9 mouse cellular contexts compared by ENCODE assay signal in the genomic region with DNA sequence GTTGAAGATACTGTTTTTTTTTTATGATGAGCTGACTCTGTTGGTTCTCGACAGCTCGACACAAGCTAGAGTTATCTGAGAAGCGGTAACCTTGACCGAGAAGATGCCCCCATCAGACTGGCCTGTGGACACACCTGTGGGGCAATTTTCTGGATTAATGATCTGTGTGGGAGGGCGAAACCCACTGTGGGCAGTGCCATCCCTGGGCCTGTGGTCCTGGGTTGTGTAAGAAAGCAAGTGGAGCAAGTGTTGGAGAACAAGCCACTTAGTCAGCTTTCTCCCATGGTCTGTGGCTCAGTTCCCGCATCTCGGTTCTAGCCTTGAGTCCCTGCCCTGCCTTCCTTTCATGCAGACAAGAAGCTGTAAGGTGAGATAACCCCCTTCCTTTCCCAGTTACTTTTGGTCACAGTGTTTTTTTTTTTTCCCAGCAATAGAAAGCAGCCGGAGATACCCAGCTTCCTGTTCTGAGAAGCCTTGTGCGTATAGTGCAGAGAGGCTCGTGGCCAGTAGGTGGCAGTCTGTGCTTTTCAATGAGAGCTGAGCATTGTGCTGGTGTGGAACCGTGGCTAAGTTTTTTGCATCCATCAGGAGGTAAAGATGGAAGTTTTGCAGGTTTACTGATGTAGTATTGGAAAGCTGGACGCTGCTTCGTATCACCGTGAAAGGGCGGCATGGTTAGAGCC. TPM values are rescaled to one million over a fixed set of nuclear protein-coding genes. Genes with fewer than 3 reads are reported as not detected.
DNase-seq lines count a peak whose midpoint lies in the region; ATAC-seq and TF ChIP-seq lines count a peak whose summit lies in the region.
"Had no signal": no experiment of that assay in that cellular context is flagged by ENCODE, and none has a peak within 500 bp of the region (broad histone marks: within the 10 kb centered on the region; RNA-seq: fewer than 3 reads in every experiment).

No protein-coding gene starts in this region.

- H3K4me2 ChIP-seq in forebrain, embryonic 14.5 days (ENCODE audit: low read length): no peak overlapping the region
- H3K4me2 ChIP-seq in liver, embryonic 16.5 days (ENCODE audit: low read depth, low read length): no peak overlapping the region
- no peak overlapping the region for H3K4me2 ChIP-seq in neural tube, embryonic 13.5 days
- H3K4me2 ChIP-seq in stomach, postnatal 0 days (replicated peaks; ENCODE audit: low read depth): no peak overlapping the region
- H3K4me2 ChIP-seq: heart, embryonic 15.5 days had no signal

- no peaks in the 10 kb centered on the region for H3K9me3 ChIP-seq in ES-Bruce4 (replicated peaks; ENCODE audit: control insufficient read depth, insufficient read depth, low read length, poor library complexity, severe bottlenecking)
- no peaks in the 10 kb centered on the region for H3K9me3 ChIP-seq in forebrain, embryonic 14.5 days (replicated peaks; ENCODE audit: control insufficient read depth, low read length)
- no peaks in the 10 kb centered on the region for H3K9me3 ChIP-seq in liver, embryonic 16.5 days (replicated peaks; ENCODE audit: control insufficient read depth, low read length)
- H3K9me3 ChIP-seq in neural tube, embryonic 13.5 days: no peaks in the 10 kb centered on the region
- H3K9me3 ChIP-seq in stomach, postnatal 0 days (ENCODE audit: control insufficient read depth, low read length): no peaks in the 10 kb centered on the region
- H3K9me3 ChIP-seq: heart, embryonic 15.5 days had no signal

- no peaks in the 10 kb centered on the region for H3K27me3 ChIP-seq in ES-Bruce4 (ENCODE audit: control insufficient read depth, insufficient read depth, low read length, poor library complexity, severe bottlenecking)
- H3K27me3 ChIP-seq in forebrain, embryonic 14.5 days (replicated peaks; ENCODE audit: control insufficient read depth, insufficient read depth, low read length): no peaks in the 10 kb centered on the region
- no peaks in the 10 kb centered on the region for H3K27me3 ChIP-seq in liver, embryonic 16.5 days (ENCODE audit: control insufficient read depth, insufficient read depth, low read depth, low read length)
- H3K27me3 ChIP-seq in neural tube, embryonic 13.5 days: no peaks in the 10 kb centered on the region
- no peaks in the 10 kb centered on the region for H3K27me3 ChIP-seq in stomach, postnatal 0 days (ENCODE audit: control insufficient read depth, insufficient read depth, low read length)
- H3K27me3 ChIP-seq: heart, embryonic 15.5 days had no signal

- ATAC-seq in cerebellum, adult (ENCODE audit: insufficient number of reproducible peaks, low FRiP score, low TSS enrichment): peak; percentile 81
- peak; percentile 91 for ATAC-seq in forebrain, embryonic 14.5 days
- ATAC-seq in liver, embryonic 16.5 days (ENCODE audit: low read depth): 0 out of 2 replicates have a peak, but pooled peaks have one; percentile 21
- ATAC-seq in neural tube, embryonic 13.5 days (ENCODE audit: low read depth): peak; percentile 88
- ATAC-seq in stomach, postnatal 0 days (ENCODE audit: low FRiP score, low TSS enrichment): peak; percentile 65; the same call in 1 of the 2 replicates

- H3K4me1 ChIP-seq in ES-Bruce4 (ENCODE audit: control insufficient read depth, insufficient read depth, low read length): no peaks in the 10 kb centered on the region
- H3K4me1 ChIP-seq in forebrain, embryonic 14.5 days (ENCODE audit: control insufficient read depth, insufficient read depth, low read length): no peaks in the 10 kb centered on the region
- no peaks in the 10 kb centered on the region for H3K4me1 ChIP-seq in liver, embryonic 16.5 days (ENCODE audit: control insufficient read depth, low read depth, low read length)
- H3K4me1 ChIP-seq in neural tube, embryonic 13.5 days (replicated peaks): peaks cover under 1% of the 10 kb centered on the region; the same call in 1 of the 2 replicates
- no peaks in the 10 kb centered on the region for H3K4me1 ChIP-seq in stomach, postnatal 0 days (replicated peaks; ENCODE audit: control insufficient read depth, insufficient read depth)

- no peak overlapping the region for H3K4me3 ChIP-seq in ES-Bruce4 (ENCODE audit: low read depth, low read length)
- H3K4me3 ChIP-seq in forebrain, embryonic 14.5 days (ENCODE audit: low read depth, low read length): no peak overlapping the region
- no peak overlapping the region for H3K4me3 ChIP-seq in liver, embryonic 16.5 days (ENCODE audit: low read depth, low read length)
- no peak overlapping the region for H3K4me3 ChIP-seq in neural tube, embryonic 13.5 days
- H3K4me3 ChIP-seq in stomach, postnatal 0 days (ENCODE audit: low read depth, low read length): no peak overlapping the region
- H3K4me3 ChIP-seq: heart, embryonic 15.5 days had no signal

- peak; percentile 92 for DNase-seq in forebrain, embryonic 14.5 days (ENCODE audit: low spot score)
- DNase-seq in heart, postnatal 14 days: peak; percentile 80 to 89
- DNase-seq in kidney, postnatal 4 days: peak; percentile 89 to 90
- DNase-seq in stomach, postnatal 0 days (ENCODE audit: low spot score): peak; percentile 78

- H3K9ac ChIP-seq in ES-Bruce4 (ENCODE audit: low read depth, poor library complexity, severe bottlenecking): no peak overlapping the region
- no peak overlapping the region for H3K9ac ChIP-seq in forebrain, embryonic 14.5 days (ENCODE audit: low read length)
- no peak overlapping the region for H3K9ac ChIP-seq in liver, embryonic 16.5 days (ENCODE audit: low read depth, low read length)
- H3K9ac ChIP-seq in neural tube, embryonic 13.5 days: no peak overlapping the region
- H3K9ac ChIP-seq in stomach, postnatal 0 days (ENCODE audit: low read length): no peak overlapping the region
- H3K9ac ChIP-seq: heart, embryonic 15.5 days had no signal

- no peak for TF ChIP-seq POLR2A in ES-Bruce4 (IDR thresholded peaks at IDR 0.05; ENCODE audit: insufficient read depth, low read length)

- TF ChIP-seq EP300 in ES-Bruce4 (IDR thresholded peaks at IDR 0.05; ENCODE audit: insufficient read depth, low read depth, low read length): no peak
- no peak for TF ChIP-seq EP300 in stomach, postnatal 0 days (optimal IDR thresholded peaks at IDR 0.05)

- 60% methylated on average over 15 of the region's 15 CpGs for WGBS in forebrain, embryonic 14.5 days
- 40% methylated on average over 15 of the region's 15 CpGs for WGBS in liver, embryonic 16.5 days (ENCODE audit: insufficient replicate concordance)
- 61% methylated on average over 15 of the region's 15 CpGs for WGBS in neural tube, embryonic 13.5 days
- WGBS in stomach, postnatal 0 days: 50% methylated on average over 15 of the region's 15 CpGs

- no peaks in the 10 kb centered on the region; the same call in 1 of the 2 replicates for H3K36me3 ChIP-seq in ES-Bruce4 (ENCODE audit: control insufficient read depth, insufficient read depth, low read length, poor library complexity, severe bottlenecking)
- H3K36me3 ChIP-seq in forebrain, embryonic 14.5 days (ENCODE audit: control insufficient read depth, insufficient read depth, low read length): no peaks in the 10 kb centered on the region
- H3K36me3 ChIP-seq in liver, embryonic 16.5 days (ENCODE audit: control insufficient read depth, insufficient read depth): no peaks in the 10 kb centered on the region
- 0 out of 2 replicates have a peak, but pooled peaks cover 6% of the 10 kb centered on the region for H3K36me3 ChIP-seq in neural tube, embryonic 13.5 days
- no peaks in the 10 kb centered on the region for H3K36me3 ChIP-seq in stomach, postnatal 0 days (ENCODE audit: control insufficient read depth, insufficient read depth, low read length)

- TF ChIP-seq CTCF in ES-Bruce4 (IDR thresholded peaks at IDR 0.05; ENCODE audit: low read depth, low read length): peak; percentile 88
- peak; percentile 96 for TF ChIP-seq CTCF in stomach, postnatal 0 days (IDR thresholded peaks at IDR 0.05; ENCODE audit: low read depth)

- no peak overlapping the region for H3K27ac ChIP-seq in ES-Bruce4 (ENCODE audit: insufficient read depth, low read length)
- no peak overlapping the region for H3K27ac ChIP-seq in forebrain, embryonic 14.5 days (ENCODE audit: low read depth, low read length)
- H3K27ac ChIP-seq in liver, embryonic 16.5 days (ENCODE audit: low read length): no peak overlapping the region
- H3K27ac ChIP-seq in neural tube, embryonic 13.5 days (replicated peaks): no peak overlapping the region
- H3K27ac ChIP-seq in stomach, postnatal 0 days (replicated peaks): no peak overlapping the region
- H3K27ac ChIP-seq: heart, embryonic 15.5 days had no signal

- intact Hi-C loops in heart, postnatal 14 days (cut with DNase I): loop anchor here (5.0 to 10.0 kb wide), 4 partner anchors 508 to 1738 kb away; partner anchors contain the start of gene Tent5a

RNA-seq across cellular contexts. Expression of gene Bckdhb, which starts 31.8 kb away (rescaled TPM):
- polyA plus RNA-seq in ES-Bruce4 (2011; ENCODE audit: insufficient read depth, insufficient read length, low read depth, missing spikeins): 35.4 and 41.7 TPM in 2 replicates
- 35.6 and 37.2 TPM in 2 replicates for polyA plus RNA-seq in forebrain, embryonic 14.5 days (2014; fragmentation: Nextera tagmentation; extraction: Ambion mirVana)
- 10 to 100 TPM; 44.6 to 52.8 TPM for total RNA-seq in heart, postnatal 14 days (2021)
- 43.3 and 43.9 TPM in 2 replicates for polyA plus RNA-seq in liver, embryonic 16.5 days (2015; fragmentation: Nextera tagmentation; extraction: Ambion mirVana)
- polyA plus RNA-seq in neural tube, embryonic 13.5 days (2015; fragmentation: Nextera tagmentation; extraction: Ambion mirVana): 34.1 and 36.4 TPM in 2 replicates
- 25.2 and 27.2 TPM in 2 replicates for polyA plus RNA-seq in stomach, postnatal 0 days (2015; fragmentation: Nextera tagmentation; extraction: Ambion mirVana)

Comparison
In these comparisons a context has a peak if more than half of its experiments do, and no peak if none do; other contexts are left out.
1. ATAC-seq: peak in every context shown above with its lines; median percentile 91 in forebrain, embryonic 14.5 days; 88 in neural tube, embryonic 13.5 days; 81 in cerebellum, adult; 65 in stomach, postnatal 0 days; 21 in liver, embryonic 16.5 days.